Mouse (Mus musculus): Measurements from ENCODE around the gene Polr2e. TPM values are rescaled to one million over a fixed set of nuclear protein-coding genes. Genes with fewer than 3 reads are reported as not detected.

The Polr2e gene
- polyA plus RNA-seq, 2 experiments = 247 to 350 TPM

DNA sequence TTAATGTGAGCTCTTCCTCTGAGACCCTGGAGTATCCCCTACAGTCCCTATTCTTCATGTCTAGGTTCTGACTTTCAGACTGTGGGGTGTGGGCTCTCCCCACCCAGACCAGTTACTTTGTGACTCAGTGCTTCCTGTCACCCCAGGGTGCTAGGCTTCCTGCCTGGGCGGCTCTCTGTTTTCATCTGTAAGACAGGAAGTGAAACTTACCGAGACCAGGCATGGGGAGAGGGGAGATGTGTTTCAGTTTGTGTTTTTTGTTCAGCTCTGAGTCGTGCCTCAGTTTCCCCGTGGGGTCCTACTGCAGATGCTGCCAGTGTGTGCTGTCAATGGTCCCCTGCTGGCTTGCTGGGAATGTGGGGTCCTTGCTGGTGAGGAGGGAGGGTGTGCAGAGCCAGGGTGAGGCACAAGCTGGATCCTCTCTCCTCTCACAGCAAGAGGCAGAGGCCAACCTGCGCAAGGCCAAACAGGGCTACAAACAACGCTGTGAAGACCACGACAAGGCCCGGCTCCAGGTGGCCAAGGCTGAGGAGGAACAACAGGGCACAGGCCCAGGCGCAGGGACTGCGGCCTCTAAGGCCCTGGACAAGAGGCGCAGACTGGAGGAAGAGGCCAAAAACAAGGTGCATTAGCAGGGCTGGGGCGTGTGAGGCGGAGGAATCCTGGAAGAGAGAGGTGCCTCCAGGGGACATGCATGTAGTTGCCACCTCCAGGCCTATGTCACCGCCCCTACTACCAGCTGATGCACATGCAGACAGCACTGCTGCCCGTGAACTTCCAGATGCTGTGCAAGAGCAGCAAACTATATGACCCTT lies 15.2 kb downstream of the Polr2e start:
- peaks cover 10% of the 10 kb centered on the region for H3K4me1 ChIP-seq (ENCODE audit: control insufficient read depth, insufficient read depth, low read length)
- no peak overlapping the region for H3K4me3 ChIP-seq (replicated peaks; ENCODE audit: low read length)
- no peaks in the 10 kb centered on the region for H3K36me3 ChIP-seq (ENCODE audit: control insufficient read depth, insufficient read depth, low read length)
- no peak for TF ChIP-seq POLR2A (IDR thresholded peaks at IDR 0.05; ENCODE audit: borderline replicate concordance, extremely low read depth, insufficient read depth, insufficient read length)
- H3K27ac ChIP-seq (replicated peaks; ENCODE audit: low read depth, low read length) = no peak overlapping the region
- H3K27me3 ChIP-seq (ENCODE audit: control insufficient read depth, insufficient read depth, low read length) = no peaks in the 10 kb centered on the region
- H3K4me2 ChIP-seq (replicated peaks; ENCODE audit: low read depth, low read length, severe bottlenecking) = no peak overlapping the region
- ATAC-seq (ENCODE audit: low FRiP score, low read depth) (no peak), DNase-seq (ENCODE audit: low spot score) (no peak)
- H3K9ac ChIP-seq (ENCODE audit: low read depth, low read length, severe bottlenecking) = no peak overlapping the region
- H3K9me3 ChIP-seq (ENCODE audit: control insufficient read depth, low read length) = no peaks in the 10 kb centered on the region
- 72% methylated on average over 15 of the region's 15 CpGs for WGBS

DNA sequence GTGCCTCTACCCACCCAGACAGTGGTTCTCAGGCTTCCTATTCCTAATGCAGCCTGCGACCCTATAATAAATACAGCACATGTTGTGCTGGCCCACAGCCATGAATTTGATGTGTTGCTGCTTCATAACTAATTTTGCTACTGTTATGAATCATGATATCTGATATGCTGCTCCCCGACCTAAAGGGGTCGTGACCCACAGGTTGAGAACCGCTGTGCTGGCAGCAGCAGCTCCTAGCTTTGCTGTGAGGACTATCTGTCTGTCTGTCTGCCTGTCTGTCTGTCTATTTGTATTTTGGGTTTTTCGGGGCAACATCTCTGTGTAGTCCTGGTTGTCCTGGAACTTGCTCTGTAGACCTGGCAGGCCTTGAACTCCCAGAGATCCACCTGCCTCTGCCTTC lies 15.8 kb downstream of the Polr2e start:
- H3K27ac ChIP-seq (replicated peaks; ENCODE audit: low read depth, low read length) = no peak overlapping the region
- ATAC-seq (ENCODE audit: low FRiP score, low read depth) (no peak), DNase-seq (ENCODE audit: low spot score) (no peak)
- no peaks in the 10 kb centered on the region for H3K36me3 ChIP-seq (ENCODE audit: control insufficient read depth, insufficient read depth, low read length)
- peaks cover 10% of the 10 kb centered on the region for H3K4me1 ChIP-seq (ENCODE audit: control insufficient read depth, insufficient read depth, low read length)
- no peak overlapping the region for H3K9ac ChIP-seq (ENCODE audit: low read depth, low read length, severe bottlenecking)
- 80% methylated on average over 5 of the region's 5 CpGs for WGBS
- H3K27me3 ChIP-seq (ENCODE audit: control insufficient read depth, insufficient read depth, low read length) = no peaks in the 10 kb centered on the region
- H3K4me2 ChIP-seq (replicated peaks; ENCODE audit: low read depth, low read length, severe bottlenecking) = no peak overlapping the region
- no peak overlapping the region for H3K4me3 ChIP-seq (replicated peaks; ENCODE audit: low read length)
- no peak for TF ChIP-seq POLR2A (IDR thresholded peaks at IDR 0.05; ENCODE audit: borderline replicate concordance, extremely low read depth, insufficient read depth, insufficient read length)
- H3K9me3 ChIP-seq (ENCODE audit: control insufficient read depth, low read length) = no peaks in the 10 kb centered on the region

DNA sequence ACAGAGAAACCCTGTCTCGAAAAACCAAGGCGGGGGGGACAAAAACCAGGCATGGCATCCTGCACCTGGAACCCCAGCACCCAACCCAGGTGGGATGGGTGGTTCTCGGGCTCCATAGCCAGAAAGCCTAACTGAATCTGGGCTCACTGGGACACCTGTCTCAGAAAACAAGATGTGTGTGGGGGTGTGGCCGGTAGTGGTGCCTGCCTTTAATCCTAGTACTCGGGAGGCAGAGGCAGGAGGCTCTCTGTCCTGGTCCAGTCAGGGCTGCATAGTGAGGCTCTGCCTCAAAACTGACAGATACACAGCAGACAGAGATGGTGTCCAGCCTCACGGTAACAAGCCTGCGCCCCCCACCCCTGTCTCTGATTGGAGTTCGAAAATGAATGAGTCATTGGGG lies 16.8 kb downstream of the Polr2e start:
- Histone ChIP-seq H3K4me3 (replicated peaks; ENCODE audit: low read length) (no peak overlapping the region), H3K27me3 (ENCODE audit: control insufficient read depth, insufficient read depth, low read length) (no peaks in the 10 kb centered on the region), H3K27ac (replicated peaks; ENCODE audit: low read depth, low read length) (no peak overlapping the region), H3K4me2 (replicated peaks; ENCODE audit: low read depth, low read length, severe bottlenecking) (no peak overlapping the region), H3K4me1 (ENCODE audit: control insufficient read depth, insufficient read depth, low read length) (peaks cover 10% of the 10 kb centered on the region), H3K9me3 (ENCODE audit: control insufficient read depth, low read length) (no peaks in the 10 kb centered on the region), H3K36me3 (ENCODE audit: control insufficient read depth, insufficient read depth, low read length) (no peaks in the 10 kb centered on the region), H3K9ac (ENCODE audit: low read depth, low read length, severe bottlenecking) (no peak overlapping the region)
- no peak for DNase-seq (ENCODE audit: low spot score)
- TF ChIP-seq POLR2A (IDR thresholded peaks at IDR 0.05; ENCODE audit: borderline replicate concordance, extremely low read depth, insufficient read depth, insufficient read length) = no peak
- no peak for ATAC-seq (ENCODE audit: low FRiP score, low read depth)
- WGBS = 93% methylated on average over 8 of the region's 8 CpGs

DNA sequence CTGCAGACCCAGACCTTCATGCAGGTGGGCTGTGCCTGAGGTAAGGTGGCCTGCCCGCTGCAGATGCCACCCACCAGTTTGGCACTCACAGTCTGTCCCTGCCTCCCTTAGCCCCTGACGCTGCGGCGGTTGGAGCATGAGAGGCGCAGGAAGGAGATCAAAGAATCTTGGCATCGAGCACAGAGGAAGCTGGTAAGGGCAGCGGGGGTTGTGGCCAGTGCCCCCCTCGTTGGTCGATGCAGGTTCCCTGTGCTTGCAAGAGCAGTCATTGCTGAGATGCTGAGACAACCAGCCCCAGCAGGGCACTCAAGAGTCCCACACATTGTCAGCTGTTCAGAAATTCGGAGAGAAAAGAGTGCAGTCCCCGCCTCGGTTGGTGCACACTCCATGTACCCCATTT lies 17.4 kb downstream of the Polr2e start:
- no peak for TF ChIP-seq POLR2A (IDR thresholded peaks at IDR 0.05; ENCODE audit: borderline replicate concordance, extremely low read depth, insufficient read depth, insufficient read length)
- Histone ChIP-seq H3K36me3 (ENCODE audit: control insufficient read depth, insufficient read depth, low read length) (no peaks in the 10 kb centered on the region), H3K4me2 (replicated peaks; ENCODE audit: low read depth, low read length, severe bottlenecking) (no peak overlapping the region), H3K4me3 (replicated peaks; ENCODE audit: low read length) (no peak overlapping the region), H3K27me3 (ENCODE audit: control insufficient read depth, insufficient read depth, low read length) (no peaks in the 10 kb centered on the region), H3K9ac (ENCODE audit: low read depth, low read length, severe bottlenecking) (no peak overlapping the region), H3K4me1 (ENCODE audit: control insufficient read depth, insufficient read depth, low read length) (peaks cover 10% of the 10 kb centered on the region), H3K27ac (replicated peaks; ENCODE audit: low read depth, low read length) (no peak overlapping the region), H3K9me3 (ENCODE audit: control insufficient read depth, low read length) (no peaks in the 10 kb centered on the region)
- DNase-seq (ENCODE audit: low spot score) (no peak), ATAC-seq (ENCODE audit: low FRiP score, low read depth) (no peak)
- WGBS = 94% methylated on average over 12 of the region's 12 CpGs

DNA sequence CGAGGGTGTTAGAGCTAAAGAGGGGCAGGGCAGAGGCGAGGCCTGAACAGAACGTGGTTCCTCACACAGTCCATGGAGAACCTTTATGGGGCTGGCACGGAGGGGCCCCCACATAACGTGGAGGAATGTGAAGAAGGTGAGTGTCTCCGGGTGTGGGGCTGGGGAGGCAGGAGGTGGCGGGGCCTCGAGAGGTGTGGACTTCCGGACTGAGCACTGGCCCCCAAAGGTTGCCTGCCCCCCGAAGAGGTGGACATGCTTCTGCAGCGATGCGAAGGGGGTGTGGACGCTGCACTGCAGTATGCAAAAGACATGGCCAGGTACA lies 18.3 kb downstream of the Polr2e start:
- ATAC-seq (ENCODE audit: low FRiP score, low read depth) = no peak
- Histone ChIP-seq H3K36me3 (ENCODE audit: control insufficient read depth, insufficient read depth, low read length) (no peaks in the 10 kb centered on the region), H3K9ac (ENCODE audit: low read depth, low read length, severe bottlenecking) (no peak overlapping the region), H3K4me2 (replicated peaks; ENCODE audit: low read depth, low read length, severe bottlenecking) (no peak overlapping the region), H3K27ac (replicated peaks; ENCODE audit: low read depth, low read length) (no peak overlapping the region), H3K4me3 (replicated peaks; ENCODE audit: low read length) (no peak overlapping the region), H3K4me1 (ENCODE audit: control insufficient read depth, insufficient read depth, low read length) (peaks cover 10% of the 10 kb centered on the region), H3K27me3 (ENCODE audit: control insufficient read depth, insufficient read depth, low read length) (no peaks in the 10 kb centered on the region), H3K9me3 (ENCODE audit: control insufficient read depth, low read length) (no peaks in the 10 kb centered on the region)
- no peak for TF ChIP-seq POLR2A (IDR thresholded peaks at IDR 0.05; ENCODE audit: borderline replicate concordance, extremely low read depth, insufficient read depth, insufficient read length)
- DNase-seq (ENCODE audit: low spot score) = no peak
- WGBS = 84% methylated on average over 13 of the region's 13 CpGs
